Mouse (Mus musculus) natural killer cell, adult 2 months (primary cell): ENCODE results near the gene Zbtb20.

Source experiments
- DNase-seq, 2 experiments: peaks; one replicate each; pipeline ENCODE4 v3.0.0; 2022; ENCODE audit warnings: low spot score in 2 of 2

The Zbtb20 gene

DNA sequence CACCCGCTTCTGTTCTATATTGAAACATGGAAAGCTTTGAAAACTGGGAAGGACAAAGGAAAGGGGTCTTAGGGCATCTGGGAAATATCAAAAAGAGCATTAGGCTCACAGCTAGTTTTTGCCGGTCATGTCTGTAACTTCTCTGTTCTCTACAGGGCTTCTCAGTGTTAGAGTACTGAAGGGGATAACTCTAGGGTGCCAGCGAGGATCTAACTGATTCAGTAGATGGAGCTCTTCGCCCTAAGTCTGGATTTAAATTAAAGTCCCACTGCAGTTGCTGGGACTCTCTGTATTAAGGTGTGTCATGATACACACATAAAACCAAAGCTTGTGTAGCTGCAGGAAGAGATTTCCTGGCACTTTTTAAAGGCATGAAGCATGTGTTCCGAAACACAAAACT, 634.8 kb downstream of the Zbtb20 start:
- no peak for DNase-seq

DNA sequence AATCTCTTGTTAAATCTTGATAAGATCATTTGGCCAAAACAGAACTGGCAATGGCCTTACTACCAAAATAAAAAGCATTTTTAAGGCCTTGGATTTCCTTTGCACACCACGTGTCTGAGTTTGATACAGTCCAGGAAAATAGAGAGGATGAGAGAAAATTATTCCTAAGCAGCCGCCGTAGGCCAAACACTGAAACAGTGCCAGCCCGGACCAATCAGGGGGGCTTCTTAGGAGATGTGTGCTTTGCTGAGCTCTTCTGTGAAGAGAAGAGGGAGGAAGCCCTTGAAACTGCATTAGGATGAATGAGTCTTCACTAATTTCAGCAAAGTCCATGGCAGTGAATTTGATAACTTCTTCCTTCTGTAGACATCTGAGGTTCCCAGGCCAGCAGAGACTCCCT, 635.9 kb downstream of the Zbtb20 start:
- DNase-seq: no peak

DNA sequence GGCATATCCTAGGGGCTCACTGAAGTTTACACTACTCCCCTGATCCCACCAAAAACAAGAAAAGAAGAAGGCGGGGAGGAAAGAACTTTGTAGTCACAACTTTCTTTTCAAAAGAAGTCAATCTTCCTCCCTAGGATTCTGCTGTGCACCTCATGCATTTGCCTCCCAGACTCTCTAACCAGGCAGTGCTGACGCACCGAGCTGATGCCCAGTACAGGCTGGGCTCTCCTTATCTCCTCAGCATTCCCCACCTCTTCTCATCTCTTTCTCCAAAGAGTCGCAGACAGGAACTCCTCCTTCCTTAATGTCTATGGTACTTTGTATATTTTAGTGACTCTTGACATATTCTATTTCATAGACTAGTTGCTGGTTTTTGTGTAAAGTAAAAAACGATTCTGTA, 638.3 kb downstream of the Zbtb20 start:
- no peak for DNase-seq

DNA sequence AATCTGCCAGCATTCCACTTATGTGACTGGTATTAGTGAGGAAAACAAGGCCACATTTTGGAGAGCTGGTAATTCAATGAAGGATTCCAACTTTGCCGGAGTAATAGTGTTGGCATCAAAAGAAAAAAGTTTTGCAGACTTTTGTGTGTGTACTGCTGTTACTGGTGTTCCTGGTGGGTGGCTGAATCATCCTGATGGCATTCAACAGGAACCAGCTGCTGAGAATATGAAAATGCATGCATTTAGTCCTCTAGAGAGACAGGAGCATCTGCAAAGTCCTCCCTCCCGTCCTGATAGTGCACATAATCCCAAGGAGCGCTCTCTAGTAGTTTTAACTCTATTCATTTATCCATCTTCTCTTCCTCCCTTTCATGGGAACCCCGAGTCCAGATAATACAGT, 639.9 kb downstream of the Zbtb20 start:
- no peak for DNase-seq

DNA sequence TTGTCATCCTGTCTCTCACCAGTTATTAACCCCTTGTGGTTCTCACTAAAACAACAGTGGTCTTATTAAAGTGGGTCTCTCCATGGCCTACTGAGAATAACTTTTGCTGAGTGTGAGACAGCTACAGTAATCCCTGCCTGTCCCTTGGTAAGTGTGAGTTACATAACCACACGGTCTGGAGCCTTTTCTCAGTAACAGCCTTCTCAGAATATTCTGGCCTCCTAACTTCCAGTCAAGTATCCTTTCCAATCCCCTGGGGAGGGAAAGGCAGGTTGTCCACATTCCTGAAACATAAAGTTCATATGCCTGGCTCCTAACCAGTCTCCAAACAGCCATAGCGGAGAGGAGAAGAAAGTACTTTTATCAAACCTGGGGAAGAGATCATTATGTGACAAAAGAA, 644.6 kb downstream of the Zbtb20 start:
- DNase-seq: no peak

DNA sequence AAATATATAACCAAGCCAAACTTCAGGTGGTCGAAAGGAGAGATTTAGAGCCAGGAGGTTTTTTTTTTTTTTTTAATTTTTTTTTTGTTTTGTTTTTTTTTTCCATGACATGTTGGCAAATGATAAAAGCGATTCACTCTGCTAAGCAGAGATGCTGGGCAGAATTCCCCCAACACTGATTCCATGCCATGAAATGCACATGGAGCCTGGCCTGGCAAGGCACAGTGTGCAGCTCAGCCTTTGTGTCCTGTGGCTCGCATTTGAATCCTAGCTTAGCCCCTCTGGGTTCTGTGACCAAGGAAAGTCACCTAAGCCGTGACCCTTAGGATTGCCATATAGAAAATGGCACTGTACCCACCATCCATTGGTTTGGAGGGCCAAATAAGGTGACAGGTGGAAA, 646.8 kb downstream of the Zbtb20 start:
- no peak for DNase-seq

DNA sequence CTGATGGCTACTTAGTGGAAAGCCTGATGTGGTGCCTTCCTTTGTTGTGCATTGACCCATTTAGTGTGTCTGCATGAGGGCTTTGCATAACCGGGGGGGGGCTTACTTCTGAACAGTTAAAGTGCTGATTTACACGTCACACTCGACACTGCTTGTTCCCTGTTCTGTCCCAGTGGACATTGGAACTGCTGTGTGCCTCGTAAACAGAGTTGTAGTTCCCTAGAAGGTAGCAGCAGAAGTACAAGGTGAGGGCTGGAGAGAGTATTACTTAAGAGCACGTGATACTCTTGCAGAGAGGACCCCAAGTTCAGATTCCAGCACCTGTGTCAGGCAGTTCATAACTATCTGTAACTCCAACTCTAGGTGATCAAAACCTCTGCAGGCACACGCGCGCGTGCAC, 648.5 kb downstream of the Zbtb20 start:
- no peak for DNase-seq

DNA sequence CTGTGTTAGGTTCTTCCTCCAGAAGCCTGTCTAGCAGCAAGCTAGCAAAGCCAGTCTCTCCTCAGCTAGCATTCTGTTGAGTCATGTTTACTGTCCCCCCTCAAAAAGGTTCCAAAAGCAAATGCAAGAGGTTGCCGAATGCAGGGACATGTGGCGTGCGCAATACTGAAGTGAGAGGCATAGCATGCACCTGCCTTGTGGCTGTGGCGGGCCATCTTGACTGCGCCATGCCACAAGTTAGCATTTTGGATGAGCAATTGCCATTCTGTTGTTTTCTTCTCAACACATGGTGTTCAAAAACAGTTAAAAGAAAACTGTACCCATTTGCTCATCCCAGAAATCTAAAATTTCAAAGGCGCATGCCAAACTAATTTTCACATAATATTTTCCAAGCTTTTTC, 649.9 kb downstream of the Zbtb20 start:
- DNase-seq: no peak

DNA sequence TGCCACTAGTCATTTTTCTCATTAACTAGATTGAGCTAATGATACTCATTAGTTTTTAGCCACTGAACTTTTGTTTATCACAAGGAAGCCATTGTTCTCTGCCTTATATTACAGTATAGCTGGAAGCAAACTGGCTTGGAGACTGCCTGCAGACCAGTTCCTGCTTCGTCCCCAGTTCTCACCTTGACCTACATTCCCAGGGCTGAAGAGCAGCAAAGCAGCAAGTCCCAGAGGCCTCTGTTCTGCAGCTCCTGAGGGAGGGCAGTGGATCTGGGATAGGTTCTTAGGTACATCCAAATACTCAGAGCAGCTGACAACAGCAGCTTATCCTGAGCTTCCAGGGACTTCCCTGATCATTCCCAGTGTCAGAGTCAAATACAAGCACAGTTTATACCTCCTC, 652.6 kb downstream of the Zbtb20 start:
- DNase-seq: no peak

DNA sequence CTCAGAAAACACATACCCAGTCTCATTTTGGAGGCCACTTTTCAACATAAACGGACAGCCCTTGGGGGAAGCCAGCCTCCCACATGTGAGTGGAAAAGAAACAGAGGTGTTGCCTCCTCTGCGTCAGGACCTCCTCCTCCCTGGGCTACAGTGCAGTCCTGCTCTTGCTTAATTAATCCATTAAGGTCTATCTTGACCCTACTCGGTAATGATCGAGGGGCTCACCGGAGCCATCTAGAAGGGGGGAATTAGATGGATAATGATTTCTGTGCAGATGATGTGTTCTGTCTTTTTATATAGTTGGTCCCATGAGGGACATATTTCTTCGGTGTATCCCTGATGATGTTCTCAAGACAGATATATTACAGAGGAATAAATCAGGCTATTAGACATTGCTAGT, 655.6 kb downstream of the Zbtb20 start:
- no peak for DNase-seq

DNA sequence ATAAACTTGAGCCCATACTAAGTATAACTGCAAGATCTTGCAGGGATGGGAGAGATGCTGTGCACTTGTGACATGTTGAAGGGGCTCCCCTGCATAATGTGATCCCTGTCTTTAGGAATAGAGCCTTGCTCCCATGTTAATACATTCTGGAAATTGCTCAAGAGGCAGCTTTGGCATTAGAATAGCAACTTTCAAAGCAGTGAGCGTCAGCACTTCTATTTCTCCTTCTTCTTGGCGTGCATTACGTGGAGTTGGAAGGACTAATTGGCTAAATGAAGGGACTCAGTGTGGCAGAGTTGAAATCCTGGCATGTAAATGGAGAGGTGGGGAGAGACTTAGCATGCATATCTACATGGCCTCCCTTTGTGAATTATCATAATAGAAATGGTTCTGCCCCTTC, 658.4 kb downstream of the Zbtb20 start:
- DNase-seq: no peak

DNA sequence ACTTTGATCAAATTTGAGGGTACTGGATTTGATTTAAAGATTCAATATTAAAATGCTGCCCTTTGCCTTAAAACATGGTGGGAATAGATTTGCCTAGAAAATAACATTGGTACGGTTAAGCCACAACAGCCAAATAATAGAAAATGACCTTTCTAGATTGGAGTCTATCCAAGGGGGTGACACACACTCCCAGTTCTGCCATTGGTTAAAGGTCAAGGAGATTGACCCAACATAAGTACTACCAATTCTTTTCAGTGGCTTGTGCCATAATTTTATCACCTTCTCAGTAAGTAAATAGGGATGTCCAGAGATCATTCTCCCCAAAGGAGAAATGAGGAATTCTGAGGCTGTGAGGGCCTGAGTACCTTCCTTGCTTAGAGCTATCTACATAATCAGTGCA, 660.2 kb downstream of the Zbtb20 start:
- DNase-seq: no peak

DNA sequence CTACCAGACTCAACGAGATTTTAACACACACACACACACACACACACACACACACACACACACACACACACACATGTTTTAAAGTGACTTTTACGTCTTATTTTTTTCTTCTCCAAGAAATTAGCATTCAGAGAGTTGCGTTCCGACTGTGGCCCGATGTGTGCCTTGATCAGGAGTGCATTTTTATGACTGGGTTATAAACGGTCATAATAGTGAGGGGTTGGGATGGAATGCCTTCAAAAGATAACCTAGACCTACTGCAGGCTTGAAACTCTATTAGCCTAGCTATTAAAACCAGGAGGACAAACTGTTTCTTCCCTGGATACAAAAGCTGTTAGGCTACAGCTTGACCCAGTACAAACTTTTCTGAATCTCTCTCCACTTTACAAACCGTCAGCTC, 661.5 kb downstream of the Zbtb20 start:
- DNase-seq: no peak

DNA sequence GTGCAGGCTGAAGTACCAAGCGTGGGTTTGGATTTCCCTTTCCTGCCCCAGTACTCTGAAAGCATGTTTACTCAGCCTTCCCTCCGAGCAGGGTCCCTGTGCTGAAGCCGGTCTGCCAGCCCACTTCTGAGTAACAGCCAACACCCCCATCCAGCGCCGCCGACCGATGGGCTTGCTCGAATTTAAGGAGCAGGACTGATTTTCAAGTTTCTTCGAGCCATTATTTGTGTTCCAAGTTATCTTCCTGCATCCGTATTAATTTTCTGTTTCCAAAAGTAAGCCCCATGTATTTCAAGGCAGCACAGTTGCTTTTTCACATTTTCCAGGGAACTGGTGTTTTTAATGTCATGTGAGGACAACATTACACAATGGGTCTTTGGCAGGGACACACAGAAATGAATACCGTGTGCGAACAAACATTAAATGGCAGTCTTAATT, 664.0 kb downstream of the Zbtb20 start:
- DNase-seq: no peak

DNA sequence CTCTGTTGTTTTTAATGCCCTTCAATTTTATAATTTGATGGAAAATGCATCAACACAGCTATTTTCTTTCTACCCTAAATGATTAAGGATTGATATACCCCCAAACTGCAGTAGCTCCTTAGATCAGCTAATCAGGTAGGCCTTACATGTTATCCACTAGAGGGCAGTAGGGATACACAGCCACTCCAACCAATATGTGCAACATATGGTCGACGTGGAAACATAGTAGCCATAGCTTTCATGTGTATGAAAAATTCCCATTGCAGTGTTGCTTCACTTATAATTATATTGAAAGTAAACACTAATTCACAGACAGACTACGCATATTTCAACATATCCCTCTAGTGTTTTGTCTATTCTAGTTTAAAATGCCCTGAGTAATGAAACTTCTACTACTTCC, 664.4 kb downstream of the Zbtb20 start:
- DNase-seq: peak; percentile 2 to 6

DNA sequence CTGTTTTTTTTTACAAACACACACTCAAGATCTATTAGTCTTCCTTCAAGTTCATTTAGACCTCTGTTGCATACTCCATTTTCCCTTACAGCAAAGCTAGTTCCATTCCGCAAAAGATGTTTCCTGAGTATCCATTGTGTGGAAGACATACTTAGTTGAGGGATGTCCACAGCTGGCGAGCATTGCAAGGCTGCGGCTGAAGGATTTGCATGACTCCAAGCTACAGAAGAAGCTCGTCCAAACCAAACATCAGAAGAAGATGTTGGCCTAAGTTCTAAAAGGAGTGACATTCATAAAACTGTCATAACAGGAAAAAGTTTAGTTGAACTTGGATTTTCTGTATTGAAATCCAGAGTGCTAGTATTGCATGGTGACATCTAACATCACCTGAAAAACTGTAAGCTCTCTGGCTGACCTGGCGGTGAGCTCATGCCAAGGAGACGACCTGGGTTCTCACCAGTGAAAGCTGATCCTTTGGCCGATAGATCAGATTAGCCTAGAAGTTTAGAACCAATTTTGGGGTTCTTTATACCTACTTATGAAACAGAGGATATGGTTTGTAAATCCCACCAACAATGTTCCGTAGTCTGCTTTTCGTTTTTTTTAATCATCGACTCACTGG, 665.0 kb downstream of the Zbtb20 start:
- no peak for DNase-seq

DNA sequence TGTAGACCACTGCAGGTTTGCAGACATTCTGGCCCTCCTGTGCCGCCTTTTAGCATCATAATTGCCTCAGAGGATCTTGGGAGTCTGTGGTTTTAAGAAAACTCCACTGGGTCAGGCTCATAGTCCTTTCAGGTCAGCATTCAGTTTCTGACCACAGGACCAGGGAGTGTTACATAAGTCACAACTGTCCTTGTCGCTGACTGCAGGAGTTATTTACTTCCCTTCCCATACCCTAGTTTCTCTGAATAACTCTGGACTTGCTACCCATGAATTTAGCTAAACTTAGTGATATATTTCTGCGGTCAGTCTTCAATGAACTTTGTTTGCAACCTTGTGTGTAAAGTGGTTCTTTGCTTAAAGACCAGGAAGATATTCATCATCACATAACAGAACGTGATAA, 669.6 kb downstream of the Zbtb20 start:
- DNase-seq: no peak

DNA sequence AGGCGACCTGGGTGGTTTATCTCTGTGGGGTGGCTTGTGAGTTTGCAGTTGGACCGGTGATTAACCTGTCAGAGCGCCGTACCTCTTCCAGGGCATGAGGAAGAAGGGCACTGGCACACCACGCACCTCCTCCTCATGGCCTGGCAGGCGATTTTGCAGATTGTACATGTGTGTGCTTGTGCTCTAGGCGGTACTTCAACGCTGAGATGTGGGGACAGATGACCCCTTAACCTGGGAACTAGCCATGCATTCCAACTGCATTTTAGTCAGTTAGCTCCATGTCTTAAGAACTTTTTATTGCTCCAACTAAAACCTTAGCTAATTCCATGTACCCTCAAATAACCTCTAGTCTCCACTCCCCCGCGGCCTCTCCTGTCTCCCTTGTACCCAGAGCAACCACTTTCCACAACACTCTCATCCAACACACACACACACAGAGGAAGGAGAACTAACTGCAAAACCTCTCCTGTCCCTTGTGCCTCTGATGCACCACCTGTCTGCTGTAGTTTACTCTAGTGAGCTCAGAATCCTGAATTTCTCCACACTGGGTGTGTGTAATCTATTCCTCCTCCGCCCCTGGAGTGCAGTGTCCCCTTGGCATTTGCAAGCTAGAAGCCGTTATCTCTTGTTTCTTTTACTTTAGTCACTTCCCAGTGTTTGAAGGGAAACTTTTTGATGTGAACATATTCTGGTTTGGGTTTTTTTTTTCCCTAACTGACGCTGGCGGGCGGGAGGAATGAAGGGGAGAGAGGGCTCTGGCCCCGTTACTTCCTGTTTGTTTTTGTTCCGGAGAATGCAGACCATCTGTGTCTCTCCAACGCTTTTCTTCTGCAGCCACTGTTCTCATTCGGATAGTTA, 671.9 kb downstream of the Zbtb20 start:
- DNase-seq: no peak

DNA sequence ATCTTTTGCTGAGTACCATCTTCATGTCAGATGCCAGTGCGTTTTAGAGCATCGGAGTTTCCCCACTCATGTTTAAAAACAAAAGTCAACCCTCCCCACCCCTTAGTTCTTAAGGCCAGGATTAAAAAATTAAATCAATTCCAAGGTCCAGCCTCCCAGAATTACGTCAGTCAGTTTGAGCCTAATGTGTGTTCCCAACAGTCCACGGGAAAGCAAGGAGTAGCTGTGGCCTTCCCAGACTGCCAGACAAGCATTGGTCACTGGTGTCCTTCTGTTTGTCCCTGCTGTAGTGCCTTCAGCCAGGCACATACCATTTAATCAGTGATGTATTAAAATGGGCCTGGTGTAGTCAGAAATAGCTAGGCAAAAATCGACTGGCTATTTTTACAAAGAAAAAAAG, 673.1 kb downstream of the Zbtb20 start:
- no peak for DNase-seq

DNA sequence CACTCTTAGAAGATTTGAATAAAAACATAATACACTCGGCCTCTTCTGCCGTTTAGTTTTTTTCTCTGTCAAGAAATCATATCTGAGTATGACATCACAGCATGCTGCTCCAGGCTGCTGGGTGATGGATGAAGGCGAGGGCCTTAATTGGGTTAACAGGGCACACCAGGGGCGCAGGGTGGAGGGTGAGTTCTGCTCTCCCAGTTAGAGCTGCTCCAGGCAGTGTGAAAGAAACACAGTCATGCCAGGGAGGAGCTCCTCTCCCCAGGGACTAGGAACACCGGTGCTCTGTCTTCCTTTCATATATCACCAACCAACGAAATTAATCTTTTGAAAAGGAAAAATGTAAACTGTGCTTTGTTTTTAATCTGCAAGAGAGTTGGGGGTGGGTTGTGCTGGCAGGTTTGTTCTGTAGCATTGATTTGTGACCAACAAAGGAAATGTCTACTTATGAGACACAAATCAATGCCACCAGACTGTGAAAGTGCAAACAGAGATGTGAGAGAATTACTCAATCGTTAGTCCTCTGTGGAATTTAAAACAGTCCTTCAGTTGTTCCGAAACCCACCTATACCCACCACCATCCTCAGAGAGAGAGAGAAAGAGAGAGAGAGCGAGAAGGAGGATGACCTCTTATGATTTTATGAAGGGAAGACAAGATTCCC, 673.9 kb downstream of the Zbtb20 start:
- DNase-seq: no peak

DNA sequence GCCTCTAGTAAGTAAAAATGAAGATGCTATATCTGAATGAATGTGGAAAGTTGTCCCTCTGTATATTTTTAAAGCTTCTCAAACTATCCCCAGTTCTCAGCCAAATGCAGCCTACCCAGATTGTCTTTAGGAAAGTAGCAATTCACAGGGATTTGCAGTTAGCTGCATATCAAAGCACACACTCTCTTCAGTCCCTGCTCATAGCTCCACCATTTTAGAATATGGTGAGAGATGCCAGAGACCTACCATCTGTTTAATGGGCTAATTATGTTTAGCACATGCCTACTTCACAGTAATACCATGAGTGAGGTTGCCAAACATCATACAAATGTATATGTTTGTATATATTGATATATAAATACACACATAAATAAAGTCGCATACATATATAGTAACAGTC, 676.8 kb downstream of the Zbtb20 start:
- DNase-seq: no peak

DNA sequence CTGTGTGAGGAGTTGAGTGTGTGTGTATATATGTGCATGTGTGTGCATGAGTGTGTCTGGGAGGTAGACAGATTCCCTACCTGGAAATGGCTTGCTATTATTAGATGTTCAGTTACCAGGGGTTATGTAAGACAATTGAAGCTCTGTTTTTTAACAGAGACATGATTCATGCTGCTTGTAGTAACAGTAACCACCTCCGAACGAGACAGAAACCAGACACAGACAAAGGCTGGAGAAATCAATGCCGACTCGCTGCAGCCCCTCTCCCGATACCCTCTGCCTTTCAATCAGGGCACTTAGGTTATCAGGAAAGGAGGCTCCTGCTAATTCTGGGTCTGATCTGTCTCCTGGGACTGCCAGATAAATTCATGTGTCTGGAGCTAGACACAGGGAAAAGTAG, 681.7 kb downstream of the Zbtb20 start:
- no peak for DNase-seq

DNA sequence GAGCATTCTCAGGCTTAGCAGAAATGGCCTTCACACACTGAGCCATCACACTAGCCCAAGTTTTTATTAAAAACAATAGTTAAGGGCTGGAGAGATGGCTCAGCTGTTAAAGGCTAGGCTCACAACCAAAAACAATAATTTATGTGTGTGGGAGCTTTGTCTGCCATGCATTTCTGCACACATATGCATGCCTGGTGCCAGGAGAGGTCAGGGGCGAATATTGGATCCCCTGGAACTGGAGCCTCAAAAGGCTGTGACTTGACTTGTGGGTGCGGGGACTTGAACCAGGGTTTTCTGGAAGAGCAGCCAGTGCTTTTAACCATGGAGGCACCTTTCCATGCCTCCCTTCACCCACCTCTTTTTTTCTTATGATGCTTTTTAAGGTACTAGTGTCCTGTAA, 685.6 kb downstream of the Zbtb20 start:
- no peak for DNase-seq
